Comparison of ENCODE assay signal across 25 mouse cellular contexts in genomic region chr15:94885026-94885425, GRCm38 (mm10).
DNase-seq lines count a peak whose midpoint lies in the region; ATAC-seq and TF ChIP-seq lines count a peak whose summit lies in the region.
"Had no signal": no experiment of that assay in that cellular context is flagged by ENCODE, and none has a peak within 500 bp of the region (broad histone marks: within the 10 kb centered on the region; RNA-seq: fewer than 3 reads in every experiment).

No protein-coding gene starts in this region.

- WGBS in forebrain, postnatal 0 days, result 50% methylated on average over 4 of the region's 4 CpGs

- no peaks in the 10 kb centered on the region for H3K4me1 ChIP-seq in forebrain, postnatal 0 days (ENCODE audit: insufficient read depth)
- H3K4me1 ChIP-seq: heart, embryonic 12.5 days; hindbrain, embryonic 10.5 days; intestine, embryonic 15.5 days; liver, embryonic 13.5 days; megakaryocyte, embryonic 14.5 days had no signal

- no peak overlapping the region for H3K4me3 ChIP-seq in forebrain, postnatal 0 days (ENCODE audit: low read depth, low read length)
- H3K4me3 ChIP-seq: heart, embryonic 12.5 days; hindbrain, embryonic 10.5 days; intestine, embryonic 15.5 days; liver, embryonic 13.5 days; megakaryocyte, embryonic 14.5 days had no signal

- no peaks in the 10 kb centered on the region for H3K36me3 ChIP-seq in forebrain, postnatal 0 days (ENCODE audit: insufficient read depth)
- H3K36me3 ChIP-seq: heart, embryonic 12.5 days; hindbrain, embryonic 10.5 days; intestine, embryonic 15.5 days; liver, embryonic 13.5 days had no signal

- H3K9me3 ChIP-seq in forebrain, postnatal 0 days (ENCODE audit: low read length), result no peaks in the 10 kb centered on the region
- H3K9me3 ChIP-seq: heart, embryonic 12.5 days; hindbrain, embryonic 10.5 days; intestine, embryonic 15.5 days; liver, embryonic 13.5 days had no signal

- peak; percentile 95 for ATAC-seq in frontal cortex, adult (ENCODE audit: low TSS enrichment)
- peak; percentile 94 for ATAC-seq in forebrain, postnatal 0 days
- ATAC-seq: hindbrain, embryonic 16.5 days; intestine, embryonic 15.5 days; Patski had no signal

- DNase-seq in frontal cortex, postnatal 14 days (ENCODE audit: low spot score in 2 of 2), result no peak
- peak; percentile 67 for DNase-seq in layer of hippocampus, adult 9-11 months
- DNase-seq in layer of hippocampus, postnatal 10 days (ENCODE audit: low spot score in 2 of 2), result no peak
- DNase-seq in brain, adult 2 months (ENCODE audit: low read depth, low spot score), result peak; percentile 76
- peak; percentile 70 for DNase-seq in forebrain, postnatal 0 days
- no peak for DNase-seq in spleen, postnatal 10 days (ENCODE audit: low spot score in 2 of 2)
- DNase-seq: adrenal gland, postnatal 36 days; cerebellum, adult 11-12 months; cerebellum, postnatal 14 days; gastrocnemius, postnatal 10 days; heart, postnatal 10 days; kidney, adult 8-10 months; kidney, postnatal 10 days; liver, embryonic 13.5 days; lung, adult 2 months; lung, postnatal 36 days; midbrain, embryonic 14.5 days had no signal

- H3K4me2 ChIP-seq in forebrain, postnatal 0 days (ENCODE audit: low read depth), result no peak overlapping the region
- H3K4me2 ChIP-seq: heart, embryonic 12.5 days; intestine, embryonic 15.5 days; liver, embryonic 13.5 days had no signal

- TF ChIP-seq CTCF in forebrain, postnatal 0 days (IDR thresholded peaks at IDR 0.05; ENCODE audit: low read depth), result no peak

- H3K27ac ChIP-seq in forebrain, postnatal 0 days (ENCODE audit: low read depth, low read length), result no peak overlapping the region
- H3K27ac ChIP-seq: hindbrain, embryonic 10.5 days; intestine, embryonic 15.5 days; liver, embryonic 13.5 days; stomach, postnatal 0 days had no signal

- H3K27me3 ChIP-seq in forebrain, postnatal 0 days (ENCODE audit: insufficient read depth, low read length), result no peaks in the 10 kb centered on the region
- H3K27me3 ChIP-seq: heart, embryonic 12.5 days; intestine, embryonic 15.5 days; liver, embryonic 13.5 days; megakaryocyte, embryonic 14.5 days; Patski had no signal

- H3K9ac ChIP-seq in forebrain, postnatal 0 days, result no peak overlapping the region
- H3K9ac ChIP-seq: heart, embryonic 12.5 days; intestine, embryonic 15.5 days; liver, embryonic 13.5 days had no signal

Comparison
In these comparisons a context has a peak if more than half of its experiments do, and no peak if none do; other contexts are left out.
1. DNase-seq: peak in layer of hippocampus, adult 9-11 months (single experiment), brain, adult 2 months (single experiment) and forebrain, postnatal 0 days (single experiment); none in frontal cortex, postnatal 14 days (0 of 2), layer of hippocampus, postnatal 10 days (0 of 2) and spleen, postnatal 10 days (0 of 2).